Mouse (Mus musculus): ENCODE measurements at regions not wholly inside any gene's neighbourhood (a gene's known extent, or its start where the extent isn't known, plus 50 kb on each side); places are given as distances from the start of the nearest gene placed in this dataset.

DNA sequence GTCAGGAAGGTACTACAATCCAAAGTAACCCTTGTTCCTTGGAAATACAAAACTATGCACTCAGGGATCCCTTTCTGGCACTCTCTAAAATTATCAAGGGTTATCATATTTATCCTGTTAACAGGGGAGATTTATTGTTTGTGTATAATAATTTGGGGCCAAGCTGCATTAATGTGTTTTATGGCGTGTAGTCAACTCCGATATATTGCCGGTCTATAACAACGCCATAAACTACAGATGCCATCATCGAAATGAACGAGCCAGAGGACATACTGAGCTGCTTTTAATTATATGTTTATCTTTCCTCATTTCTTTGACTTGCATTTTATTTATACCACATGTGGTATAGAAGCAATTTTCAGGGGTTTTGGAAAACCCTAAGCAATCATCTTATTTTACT lies 147.2 kb downstream of the Nr2f2 start:
- no peak for DNase-seq (ENCODE audit: low read depth)

DNA sequence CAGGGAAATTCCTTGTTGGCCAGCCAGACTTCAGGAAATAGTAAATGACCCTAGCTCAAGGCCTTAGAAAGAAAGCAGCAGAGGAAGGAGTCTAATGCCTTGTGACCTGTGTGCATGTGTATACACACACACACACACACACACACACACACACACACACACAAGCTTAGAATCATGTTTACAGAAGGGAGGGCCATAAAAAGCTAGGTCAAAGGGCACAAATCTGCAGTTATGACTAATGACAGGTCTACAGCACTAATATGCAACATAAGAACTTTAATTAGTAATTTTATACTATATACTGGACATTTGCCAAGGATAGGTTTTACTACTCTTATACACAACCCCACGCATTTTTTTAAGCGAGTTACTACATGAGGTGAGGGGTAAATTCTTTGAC lies 149.4 kb downstream of the Nr2f2 start:
- no peak for DNase-seq (ENCODE audit: low read depth)

GRCm38 (mm10) chr7:70213970-70214520 lies 152.5 kb downstream of the Nr2f2 start:
- no peak for DNase-seq (ENCODE audit: low read depth)

GRCm38 (mm10) chr7:70205900-70206299 lies 160.6 kb downstream of the Nr2f2 start:
- no peak for DNase-seq (ENCODE audit: low read depth)

GRCm38 (mm10) chr7:70200188-70200587 lies 166.3 kb downstream of the Nr2f2 start:
- DNase-seq (ENCODE audit: low read depth), result no peak

DNA sequence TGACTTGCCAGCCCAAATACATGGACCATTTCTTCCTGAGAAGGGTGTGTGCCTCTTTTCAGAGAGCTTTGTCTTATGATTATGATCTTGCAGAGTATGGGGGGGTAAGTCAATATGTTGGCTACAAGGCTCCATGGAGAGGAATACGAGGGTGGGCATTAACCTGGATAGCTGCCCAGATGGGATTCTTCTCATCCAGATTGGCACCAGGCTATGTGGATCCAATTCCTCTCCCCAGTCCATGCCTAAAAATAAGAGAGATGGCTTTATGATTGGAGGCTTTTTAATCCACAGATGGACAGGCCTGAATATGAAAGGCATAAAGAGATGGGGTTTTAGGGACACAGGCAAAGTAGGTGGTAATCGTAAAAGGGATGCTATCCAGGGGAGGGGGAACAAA lies 187.6 kb downstream of the Nr2f2 start:
- DNase-seq (ENCODE audit: low read depth), result no peak

GRCm38 (mm10) chr7:70178006-70178405 lies 188.5 kb downstream of the Nr2f2 start:
- DNase-seq (ENCODE audit: low read depth), result no peak

DNA sequence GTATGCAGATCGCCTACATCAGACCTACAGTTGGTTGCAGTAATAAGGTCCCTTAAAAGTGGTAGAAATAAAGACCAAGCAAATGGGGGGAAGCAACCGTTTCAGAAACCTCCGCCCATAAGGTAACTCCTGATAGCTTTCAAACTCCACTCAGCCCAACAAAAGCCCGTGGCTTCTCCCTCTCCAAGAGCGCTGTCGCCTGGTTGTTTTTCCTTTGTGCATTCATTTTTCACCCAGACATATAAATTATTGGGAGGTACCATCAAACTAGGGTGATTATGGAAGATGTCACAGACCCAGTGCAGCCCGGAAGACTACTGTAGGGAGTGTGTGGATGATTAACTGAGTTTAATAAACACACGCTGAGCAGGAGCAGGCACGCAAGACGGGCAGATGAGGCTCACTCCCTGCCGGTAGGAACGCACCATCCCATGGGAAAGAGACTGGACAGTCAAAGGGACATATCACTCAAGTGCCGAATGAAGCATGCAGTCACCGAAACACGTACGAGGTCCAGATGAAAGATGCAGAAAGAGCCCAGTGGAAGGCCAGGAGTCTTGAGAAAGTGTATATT lies 189.8 kb downstream of the Nr2f2 start:
- DNase-seq (ENCODE audit: low read depth), result no peak

DNA sequence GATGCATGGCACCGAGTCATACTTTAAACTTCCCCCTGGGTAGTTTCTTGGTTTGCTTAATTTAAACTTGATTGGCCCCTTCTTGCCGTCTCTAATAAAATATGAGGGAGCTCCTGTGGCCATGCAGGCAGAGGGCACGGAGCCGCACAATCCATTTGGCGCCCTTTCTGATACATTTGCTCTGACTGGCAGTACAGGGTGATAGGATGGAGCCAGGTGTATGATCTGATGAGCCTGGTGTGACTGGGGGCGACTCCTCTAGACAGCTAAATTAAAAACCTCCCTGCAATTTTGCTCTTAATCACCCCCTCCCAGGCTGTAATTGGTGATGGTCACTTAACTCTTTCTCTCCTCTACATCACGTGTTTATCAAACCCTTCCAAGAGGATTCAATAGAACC lies 190.4 kb downstream of the Nr2f2 start:
- DNase-seq (ENCODE audit: low read depth), result no peak

GRCm38 (mm10) chr7:70172431-70172830 lies 194.1 kb downstream of the Nr2f2 start:
- DNase-seq (ENCODE audit: low read depth), result no peak

DNA sequence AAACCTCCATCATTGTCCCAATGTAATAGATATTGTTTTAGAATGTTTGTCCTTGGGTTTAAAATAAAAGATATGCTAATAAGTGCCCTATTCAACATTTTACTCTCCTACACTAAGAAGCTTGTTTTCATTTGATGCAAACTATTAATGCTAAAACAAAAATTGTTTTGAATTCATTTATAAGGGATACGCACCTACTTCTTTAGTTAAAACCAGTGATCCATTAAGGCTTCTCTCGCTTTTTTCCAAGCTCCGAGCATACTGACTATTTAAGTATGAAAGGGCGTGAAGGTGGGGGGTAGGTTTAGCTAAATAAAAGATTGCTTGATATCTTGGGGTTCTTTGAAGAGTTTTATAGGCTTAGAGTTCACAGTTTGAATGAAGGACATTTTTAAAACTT lies 195.1 kb downstream of the Nr2f2 start:
- no peak for DNase-seq (ENCODE audit: low read depth)

GRCm38 (mm10) chr7:70168080-70168479 lies 198.5 kb downstream of the Nr2f2 start:
- no peak for DNase-seq (ENCODE audit: low read depth)

GRCm38 (mm10) chr7:70166081-70166480 lies 200.5 kb downstream of the Nr2f2 start:
- no peak for DNase-seq (ENCODE audit: low read depth)

GRCm38 (mm10) chr7:70165501-70165900 lies 201.0 kb downstream of the Nr2f2 start:
- no peak for DNase-seq (ENCODE audit: low read depth)

DNA sequence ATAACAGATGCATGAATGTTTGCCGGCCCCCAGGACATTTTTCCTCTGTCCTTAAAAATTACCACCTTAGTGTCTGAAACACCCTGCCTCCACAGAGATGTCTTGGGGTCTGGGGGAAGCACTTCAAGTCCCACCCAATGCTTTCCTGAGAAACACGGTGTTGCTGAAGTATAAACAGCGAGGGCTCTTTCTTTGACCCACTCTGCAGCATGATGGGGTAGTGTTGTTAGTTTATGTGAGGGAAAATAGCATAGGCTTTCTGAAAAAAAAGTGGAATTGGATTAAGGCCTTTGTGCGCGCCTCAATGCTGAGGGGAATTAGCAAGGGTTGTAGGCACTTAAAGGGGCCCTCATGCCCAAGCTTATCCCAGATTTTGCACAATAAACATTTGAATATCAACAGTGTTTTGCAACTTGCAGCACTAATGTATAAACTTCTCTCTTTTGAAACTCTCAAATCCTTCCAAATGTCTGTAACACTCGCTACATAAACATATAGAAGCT lies 201.8 kb downstream of the Nr2f2 start:
- no peak for DNase-seq (ENCODE audit: low read depth)

GRCm38 (mm10) chr7:70158531-70158930 lies 208.0 kb downstream of the Nr2f2 start:
- no peak for DNase-seq (ENCODE audit: low read depth)

DNA sequence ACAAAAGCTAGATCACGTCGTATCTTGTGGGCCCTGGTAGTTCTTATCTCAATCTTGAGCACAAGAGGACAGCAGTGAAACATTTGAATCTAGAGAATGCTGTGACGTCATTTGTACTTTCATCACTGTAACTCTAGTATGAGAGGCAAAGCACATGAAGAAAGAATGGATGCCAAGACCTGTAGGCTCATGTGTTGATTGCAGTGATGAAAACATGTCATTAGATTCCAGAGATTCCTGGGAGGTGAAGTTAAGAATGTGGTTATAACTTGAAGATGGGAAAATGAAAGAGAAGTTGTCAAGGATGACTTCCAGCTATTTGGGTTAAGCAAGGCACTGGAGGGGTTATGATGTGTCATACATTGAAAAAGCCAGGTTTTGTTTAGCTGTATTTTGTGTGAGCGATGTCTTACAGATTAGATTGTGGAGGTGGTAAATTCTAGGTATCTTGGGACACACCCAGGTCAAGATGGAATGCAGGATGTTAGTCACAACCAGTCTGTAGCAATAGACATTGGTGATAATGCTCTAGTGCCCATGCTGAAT lies 221.7 kb downstream of the Nr2f2 start:
- no peak for DNase-seq (ENCODE audit: low read depth)

GRCm38 (mm10) chr7:70136837-70137236 lies 229.7 kb downstream of the Nr2f2 start:
- DNase-seq (ENCODE audit: low read depth), result no peak

DNA sequence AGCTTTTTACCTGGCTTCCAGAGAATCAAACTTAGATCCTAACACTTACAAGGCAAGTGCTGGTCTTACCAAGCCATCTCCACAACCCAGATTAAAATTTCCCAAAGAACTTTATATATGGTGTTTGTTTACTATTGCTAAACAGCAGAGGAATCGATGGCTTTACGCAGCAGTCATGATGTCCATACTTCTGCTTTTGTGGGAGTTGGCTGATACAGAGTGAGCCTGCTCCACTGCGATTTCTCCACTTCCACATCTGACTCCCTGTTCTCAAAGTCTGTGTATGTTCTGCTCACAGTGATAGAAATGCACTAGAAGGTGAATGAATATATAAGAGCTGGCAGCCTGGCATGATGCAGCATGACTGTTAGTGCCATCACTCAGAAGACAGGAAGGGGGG lies 231.1 kb downstream of the Nr2f2 start:
- no peak for DNase-seq (ENCODE audit: low read depth)

GRCm38 (mm10) chr7:70129963-70130362 lies 236.6 kb downstream of the Nr2f2 start:
- no peak for DNase-seq (ENCODE audit: low read depth)

DNA sequence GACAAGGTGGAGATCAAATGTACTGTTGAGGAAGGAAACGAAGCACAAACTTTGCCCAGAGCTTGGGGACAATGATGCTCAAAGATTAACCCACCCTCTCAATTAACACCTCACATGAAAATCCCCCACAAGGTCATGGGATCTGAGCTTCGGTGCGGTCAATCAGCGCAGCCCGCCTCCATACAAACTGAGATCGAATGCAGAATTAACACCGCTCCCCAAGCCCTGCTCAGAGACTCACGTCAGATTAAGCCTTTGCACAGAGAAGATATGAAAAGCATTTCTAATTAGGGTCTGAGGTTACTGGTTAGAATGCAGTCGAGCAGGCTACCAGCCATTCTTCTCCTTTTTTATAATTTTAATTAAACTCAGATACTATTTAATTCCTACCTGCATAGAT lies 243.7 kb downstream of the Nr2f2 start:
- no peak for DNase-seq (ENCODE audit: low read depth)

- DNase-seq (ENCODE audit: low read depth), result no peak
These were observed 247.0 kb downstream of the Nr2f2 start for GRCm38 (mm10) chr7:70119517-70119916.

GRCm38 (mm10) chr7:70118971-70119370 lies 247.6 kb downstream of the Nr2f2 start:
- no peak for DNase-seq (ENCODE audit: low read depth)

Data from c-Kit-positive CD71-negative TER-119-negative erythroid progenitor cells, embryonic 14.5 days (primary cell).